Mouse (Mus musculus): ENCODE data around the gene Dhx58.

The Dhx58 gene

DNA sequence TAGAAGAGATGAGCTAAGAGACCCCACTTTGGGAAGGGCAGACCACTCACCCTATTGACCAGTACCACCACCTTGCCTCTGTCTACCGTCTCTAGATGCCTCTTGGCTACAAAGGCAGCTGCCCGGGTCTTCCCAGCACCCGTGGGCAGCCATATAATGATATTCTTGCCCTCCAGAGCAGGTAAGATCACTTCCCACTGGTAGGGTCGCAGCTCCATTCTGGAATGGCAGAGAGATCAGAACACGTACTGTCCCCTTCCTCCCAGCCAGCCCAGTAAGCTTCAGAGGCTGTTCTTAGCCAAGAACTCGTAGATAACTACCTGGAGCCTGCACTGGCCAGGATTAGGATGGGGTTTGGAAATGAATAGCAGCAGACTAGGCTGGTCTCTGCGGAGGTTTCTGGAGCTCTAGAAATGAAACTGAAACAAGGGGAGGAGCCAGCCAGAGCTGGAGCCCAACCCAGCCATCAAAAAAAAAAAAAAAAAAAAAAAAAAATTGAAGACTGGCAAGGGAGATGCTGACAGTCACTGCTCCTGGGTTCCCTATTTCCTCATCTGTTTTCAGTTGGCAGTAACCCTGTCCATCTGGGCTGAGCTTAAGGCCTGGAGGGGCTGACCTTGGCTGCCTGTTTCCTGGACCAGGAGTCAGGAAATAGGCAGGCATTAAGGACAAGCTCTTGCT, at the start of gene Dhx58:
Gene Dhx58, minus strand, starts transcription at position 421 of the 681 bp plus-strand sequence.
- H3K27me3 ChIP-seq (ENCODE audit: control insufficient read depth, insufficient read depth, low read length, poor library complexity, severe bottlenecking), result no peaks in the 10 kb centered on the region
- DNase-seq (ENCODE audit: low read depth, low spot score), result peak; percentile 65
- H3K36me3 ChIP-seq (ENCODE audit: control insufficient read depth, insufficient read depth, low read length, poor library complexity, severe bottlenecking), result no peaks in the 10 kb centered on the region; the same call in 1 of the 2 replicates

DNA sequence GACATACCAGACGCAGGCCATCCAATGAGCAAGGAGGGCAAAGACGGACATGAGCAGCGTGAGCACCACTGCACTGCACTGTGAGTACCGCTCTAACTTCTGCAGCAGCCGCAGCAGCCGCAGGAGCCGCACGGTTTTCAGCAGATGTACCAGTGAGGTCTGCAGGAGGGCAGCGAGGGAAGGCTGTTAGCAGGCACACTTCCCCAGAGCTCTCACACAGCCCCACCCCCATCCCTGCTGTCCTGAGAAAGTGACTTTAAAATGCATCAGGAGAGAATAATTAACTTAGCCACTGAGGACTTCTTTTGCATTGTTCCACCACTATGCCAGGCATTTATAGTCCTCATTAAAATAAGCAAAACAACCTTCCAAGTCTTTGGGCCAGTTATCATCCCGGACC, 48.2 kb upstream of the Dhx58 start:
- Histone ChIP-seq H3K36me3 (ENCODE audit: control insufficient read depth, insufficient read depth, low read length, poor library complexity, severe bottlenecking) (no peaks in the 10 kb centered on the region), H3K27me3 (ENCODE audit: control insufficient read depth, insufficient read depth, low read length, poor library complexity, severe bottlenecking) (no peaks in the 10 kb centered on the region)
- DNase-seq (ENCODE audit: low read depth, low spot score), result no peak

DNA sequence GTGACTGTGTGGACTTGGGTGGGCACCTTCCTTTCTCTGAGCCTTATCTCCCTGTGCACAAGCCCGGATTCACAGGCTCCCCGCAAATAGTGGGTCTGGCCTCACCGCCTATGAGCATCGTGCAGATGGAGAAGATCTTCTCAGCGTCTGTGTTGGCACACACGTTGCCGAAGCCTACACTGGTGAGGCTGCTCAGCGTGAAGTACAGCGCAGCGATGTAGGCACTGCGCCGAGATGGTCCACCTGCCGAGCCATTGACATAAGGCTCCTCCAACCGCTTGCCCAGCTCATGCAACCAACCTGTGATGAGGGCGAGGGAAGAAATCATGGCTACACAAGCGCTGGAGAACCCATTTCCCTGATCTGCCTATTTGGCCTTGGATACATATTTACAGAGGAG, 46.1 kb upstream of the Dhx58 start:
- Histone ChIP-seq H3K36me3 (ENCODE audit: control insufficient read depth, insufficient read depth, low read length, poor library complexity, severe bottlenecking) (no peaks in the 10 kb centered on the region; the same call in 1 of the 2 replicates), H3K27me3 (ENCODE audit: control insufficient read depth, insufficient read depth, low read length, poor library complexity, severe bottlenecking) (no peaks in the 10 kb centered on the region)
- DNase-seq (ENCODE audit: low read depth, low spot score), result no peak

DNA sequence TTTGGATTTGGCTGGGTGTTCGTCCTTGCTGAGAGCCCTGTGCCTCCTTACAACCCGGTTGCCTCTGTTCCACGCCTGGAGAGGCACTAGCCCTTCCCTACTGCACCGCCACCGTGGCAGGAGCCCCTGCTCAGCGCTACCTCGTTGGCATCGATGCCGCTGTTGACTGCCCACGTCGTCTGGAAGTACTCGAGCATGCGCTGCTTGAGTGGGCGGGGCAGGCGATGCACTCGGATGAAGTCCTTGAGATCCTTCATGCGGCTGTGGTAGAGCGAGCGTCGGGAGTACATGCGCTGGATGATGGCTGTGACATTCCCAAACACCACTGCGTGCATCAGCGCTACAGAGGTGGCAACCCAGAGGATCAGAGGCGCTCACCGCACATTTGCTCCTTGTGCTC, 45.4 kb upstream of the Dhx58 start:
- Histone ChIP-seq H3K36me3 (ENCODE audit: control insufficient read depth, insufficient read depth, low read length, poor library complexity, severe bottlenecking) (no peaks in the 10 kb centered on the region; the same call in 1 of the 2 replicates), H3K27me3 (ENCODE audit: control insufficient read depth, insufficient read depth, low read length, poor library complexity, severe bottlenecking) (no peaks in the 10 kb centered on the region)
- DNase-seq (ENCODE audit: low read depth, low spot score), result no peak

DNA sequence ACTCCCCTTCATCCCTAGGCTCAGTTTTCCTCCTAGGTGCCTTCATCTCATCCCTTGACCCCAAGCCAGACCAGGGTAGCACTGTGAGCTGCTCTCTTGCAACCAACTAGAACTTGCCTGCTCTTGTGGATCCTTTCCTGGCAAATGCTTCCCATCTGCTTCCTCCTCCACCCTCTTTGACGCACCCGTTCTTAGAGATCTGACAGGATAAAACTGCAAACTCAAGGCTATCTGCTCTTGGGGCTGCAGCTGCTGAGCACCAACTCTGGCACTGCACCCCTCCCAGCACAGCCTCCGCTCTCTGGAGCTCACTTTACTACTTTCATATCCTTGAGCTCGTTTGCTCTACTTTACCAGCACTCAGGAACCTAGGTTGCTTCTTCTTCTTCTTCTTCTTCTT, 44.5 kb upstream of the Dhx58 start:
- Histone ChIP-seq H3K27me3 (ENCODE audit: control insufficient read depth, insufficient read depth, low read length, poor library complexity, severe bottlenecking) (no peaks in the 10 kb centered on the region), H3K36me3 (ENCODE audit: control insufficient read depth, insufficient read depth, low read length, poor library complexity, severe bottlenecking) (no peaks in the 10 kb centered on the region; the same call in 1 of the 2 replicates)
- no peak for DNase-seq (ENCODE audit: low read depth, low spot score)

DNA sequence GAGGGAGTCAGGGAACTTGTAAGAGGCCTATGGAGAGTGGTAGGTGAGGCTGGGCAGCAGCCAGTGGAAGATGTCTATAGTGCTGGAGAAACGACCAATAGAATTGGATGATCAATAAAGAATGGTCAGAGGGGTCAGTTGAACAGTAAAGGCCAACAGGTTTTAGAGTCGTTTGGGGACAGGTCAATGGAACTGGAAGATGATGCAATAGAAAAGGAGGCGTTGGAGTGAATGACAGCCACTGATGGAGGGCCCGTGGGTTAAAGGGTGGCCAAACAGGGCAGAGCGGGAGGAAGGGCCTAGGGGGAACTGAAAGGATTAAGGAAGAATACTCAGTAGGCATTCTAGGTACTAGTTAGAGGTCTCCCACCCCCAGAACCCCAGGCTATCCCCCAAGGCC, 43.0 kb upstream of the Dhx58 start:
- no peak for DNase-seq (ENCODE audit: low read depth, low spot score)
- Histone ChIP-seq H3K36me3 (ENCODE audit: control insufficient read depth, insufficient read depth, low read length, poor library complexity, severe bottlenecking) (no peaks in the 10 kb centered on the region; the same call in 1 of the 2 replicates), H3K27me3 (ENCODE audit: control insufficient read depth, insufficient read depth, low read length, poor library complexity, severe bottlenecking) (no peaks in the 10 kb centered on the region)

DNA sequence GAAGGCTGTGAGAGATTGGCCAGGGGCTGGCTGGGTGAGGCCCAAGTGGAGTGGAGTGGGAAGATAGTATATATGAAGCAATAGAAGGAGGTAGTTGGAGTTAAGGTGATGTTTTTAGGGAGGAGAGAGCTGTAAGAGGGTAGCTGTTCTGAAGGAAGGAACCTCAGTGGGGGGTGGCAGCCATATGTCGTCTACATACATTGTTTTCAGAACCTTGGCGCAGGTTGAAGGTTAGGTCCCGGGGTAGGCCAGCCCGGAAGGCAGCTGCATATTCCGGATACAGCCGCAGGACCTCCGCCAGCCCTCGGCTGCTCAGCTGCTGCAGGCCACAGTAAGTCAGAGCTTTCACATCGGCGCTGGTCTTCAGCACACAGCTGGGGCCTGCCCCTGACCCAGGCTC, 42.5 kb upstream of the Dhx58 start:
- no peaks in the 10 kb centered on the region for H3K27me3 ChIP-seq (ENCODE audit: control insufficient read depth, insufficient read depth, low read length, poor library complexity, severe bottlenecking)
- no peak for DNase-seq (ENCODE audit: low read depth, low spot score)

DNA sequence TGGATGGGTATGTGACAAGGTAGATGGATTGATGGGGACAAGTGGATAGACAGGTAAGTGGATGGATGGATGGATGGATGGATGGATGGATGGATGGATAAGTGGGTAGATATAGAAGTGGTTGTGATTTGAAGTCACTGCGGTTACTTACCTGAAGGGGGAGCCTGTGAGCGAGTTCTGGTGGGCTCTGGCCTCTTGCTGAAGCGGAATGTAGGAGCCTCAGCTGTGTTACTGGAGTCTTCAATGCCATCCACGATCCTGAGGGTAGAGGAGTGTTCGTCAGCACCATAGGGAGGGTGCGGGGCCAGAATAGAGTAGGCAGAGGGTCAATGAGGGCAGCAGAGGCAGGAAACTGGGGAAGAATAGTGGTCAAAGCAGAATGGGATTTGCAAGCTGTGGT, 41.0 kb upstream of the Dhx58 start:
- peak; percentile 83 for DNase-seq (ENCODE audit: low read depth, low spot score)
- H3K27me3 ChIP-seq (ENCODE audit: control insufficient read depth, insufficient read depth, low read length, poor library complexity, severe bottlenecking), result no peaks in the 10 kb centered on the region
- no peaks in the 10 kb centered on the region; the same call in 1 of the 2 replicates for H3K36me3 ChIP-seq (ENCODE audit: control insufficient read depth, insufficient read depth, low read length, poor library complexity, severe bottlenecking)

More for the DNA sequence above, 42.5 kb upstream of the Dhx58 start:
- no peaks in the 10 kb centered on the region; the same call in 1 of the 2 replicates for H3K36me3 ChIP-seq (ENCODE audit: control insufficient read depth, insufficient read depth, low read length, poor library complexity, severe bottlenecking)

DNA sequence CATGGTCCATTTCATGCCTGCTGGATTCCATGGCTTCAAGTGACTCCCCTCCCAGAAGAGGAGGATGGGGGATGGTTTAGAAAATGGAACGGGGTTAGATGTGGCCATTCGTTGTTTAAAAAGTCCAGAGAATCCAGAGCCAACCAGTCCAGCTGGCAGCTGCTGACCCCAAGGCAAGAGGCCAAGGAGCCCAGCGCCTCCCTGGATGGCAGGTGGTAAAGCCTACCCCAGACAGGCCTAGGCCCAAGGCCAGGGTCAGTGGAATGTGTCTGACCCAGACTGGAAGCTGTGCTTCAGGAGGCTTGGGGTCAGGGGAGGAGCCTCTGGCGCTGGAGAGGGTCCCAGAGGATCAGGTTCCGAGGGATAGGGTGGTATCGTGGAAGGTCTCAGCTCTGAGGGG, 37.3 kb upstream of the Dhx58 start:
- DNase-seq (ENCODE audit: low read depth, low spot score), result no peak
- Histone ChIP-seq H3K27me3 (ENCODE audit: control insufficient read depth, insufficient read depth, low read length, poor library complexity, severe bottlenecking) (no peaks in the 10 kb centered on the region), H3K36me3 (ENCODE audit: control insufficient read depth, insufficient read depth, low read length, poor library complexity, severe bottlenecking) (no peaks in the 10 kb centered on the region)

DNA sequence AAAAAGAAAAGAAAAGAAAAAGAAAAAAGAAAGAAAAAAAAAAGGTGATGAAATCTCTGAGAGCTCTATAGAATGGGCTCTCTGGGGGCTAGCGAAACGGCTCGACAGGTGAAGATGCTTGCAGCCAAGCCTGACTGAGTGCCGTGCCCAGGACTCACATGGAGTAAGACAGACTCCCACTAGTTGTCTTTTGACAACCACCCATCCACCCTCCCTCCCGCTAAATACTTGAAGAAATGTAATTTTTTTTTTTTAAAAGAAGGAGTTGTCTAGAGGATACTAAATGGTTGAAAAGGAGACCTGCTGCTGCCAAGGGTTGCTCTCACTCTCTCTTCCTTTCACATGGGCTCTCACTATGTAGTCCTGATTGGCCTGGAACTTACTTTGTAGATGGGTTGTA, 34.7 kb upstream of the Dhx58 start:
- no peak for DNase-seq (ENCODE audit: low read depth, low spot score)
- H3K36me3 ChIP-seq (ENCODE audit: control insufficient read depth, insufficient read depth, low read length, poor library complexity, severe bottlenecking), result no peaks in the 10 kb centered on the region
- no peaks in the 10 kb centered on the region for H3K27me3 ChIP-seq (ENCODE audit: control insufficient read depth, insufficient read depth, low read length, poor library complexity, severe bottlenecking)

DNA sequence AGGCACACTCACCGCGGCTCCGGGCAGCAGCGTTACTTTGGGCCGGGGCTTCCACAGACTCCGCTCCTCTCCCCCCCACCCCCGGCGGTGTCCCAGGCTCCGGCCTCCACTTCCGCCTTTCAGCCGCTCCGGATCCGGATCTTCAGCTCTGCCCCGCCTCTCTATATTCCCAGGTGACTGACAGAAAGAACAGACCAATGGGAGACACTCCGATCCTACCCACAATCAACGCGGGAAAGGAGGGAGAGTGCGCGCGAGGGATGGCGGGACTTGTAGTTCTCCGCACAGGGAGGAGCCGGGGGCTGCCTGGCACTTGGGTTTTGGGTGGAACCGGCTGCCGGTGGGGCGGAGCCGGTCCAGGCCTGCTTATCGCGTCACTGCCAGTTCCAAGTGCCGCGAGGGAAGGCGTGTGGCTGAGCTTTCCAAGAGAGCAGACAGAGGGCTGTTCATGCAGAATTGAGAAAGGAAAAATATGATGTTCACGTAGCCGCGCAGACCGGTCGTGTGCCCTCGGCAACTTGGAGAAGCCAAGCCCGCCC, 34.1 kb upstream of the Dhx58 start, which contains the start of gene Rab5c:
Gene Rab5c, minus strand, starts transcription at position 150 of the 539 bp plus-strand sequence.
- Histone ChIP-seq H3K36me3 (ENCODE audit: control insufficient read depth, insufficient read depth, low read length, poor library complexity, severe bottlenecking) (no peaks in the 10 kb centered on the region), H3K27me3 (ENCODE audit: control insufficient read depth, insufficient read depth, low read length, poor library complexity, severe bottlenecking) (no peaks in the 10 kb centered on the region)
- DNase-seq (ENCODE audit: low read depth, low spot score), result peak; percentile 98

DNA sequence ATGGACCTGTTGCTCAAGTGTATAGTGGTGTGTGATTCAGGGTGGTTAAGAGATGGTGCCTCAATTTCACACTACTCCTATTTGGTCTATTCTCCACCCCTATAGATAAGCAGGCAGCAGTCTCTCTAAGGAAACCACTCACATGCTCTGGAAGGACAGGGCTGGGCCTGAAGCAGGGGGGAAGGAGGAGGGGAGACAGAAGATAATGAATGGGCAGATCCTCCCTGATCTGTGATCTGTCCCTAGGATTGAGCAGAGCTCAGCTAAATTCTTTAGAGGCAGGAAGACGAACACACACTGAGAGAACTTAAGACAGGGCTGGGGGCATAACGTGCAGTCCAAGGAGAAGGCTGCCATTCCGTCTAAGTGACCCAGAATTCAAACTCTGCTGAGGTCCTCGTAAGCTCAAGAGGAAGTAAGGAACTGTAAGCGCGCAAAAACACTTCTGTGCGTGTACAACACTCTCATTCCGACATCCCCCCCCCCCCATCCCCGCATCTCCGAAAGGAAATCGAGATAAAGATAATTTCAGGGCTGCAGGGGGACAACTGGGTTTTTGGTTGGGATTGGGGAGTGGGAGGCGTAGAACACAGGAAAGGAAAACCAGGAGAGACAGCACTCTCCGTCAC, 33.1 kb upstream of the Dhx58 start:
- DNase-seq (ENCODE audit: low read depth, low spot score), result peak; percentile 33
- Histone ChIP-seq H3K27me3 (ENCODE audit: control insufficient read depth, insufficient read depth, low read length, poor library complexity, severe bottlenecking) (no peaks in the 10 kb centered on the region), H3K36me3 (ENCODE audit: control insufficient read depth, insufficient read depth, low read length, poor library complexity, severe bottlenecking) (no peaks in the 10 kb centered on the region)

DNA sequence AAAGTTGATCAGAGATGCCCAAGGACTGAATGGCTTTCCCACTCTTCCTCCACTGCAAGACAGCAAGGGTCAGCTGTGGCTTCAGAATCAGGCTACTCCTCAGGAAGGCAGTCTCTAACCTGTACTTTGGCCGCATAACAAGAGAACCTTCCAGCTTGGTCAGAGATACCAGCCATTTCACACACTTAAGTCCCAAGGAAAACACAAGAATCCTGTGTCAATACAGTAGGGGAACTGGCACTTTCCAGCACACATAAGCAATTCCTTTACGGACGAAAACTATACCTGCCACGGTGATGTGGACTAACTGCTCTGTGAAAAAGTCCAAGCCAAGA, 32.6 kb upstream of the Dhx58 start:
- DNase-seq (ENCODE audit: low read depth, low spot score), result no peak
- no peaks in the 10 kb centered on the region for H3K27me3 ChIP-seq (ENCODE audit: control insufficient read depth, insufficient read depth, low read length, poor library complexity, severe bottlenecking)
- H3K36me3 ChIP-seq (ENCODE audit: control insufficient read depth, insufficient read depth, low read length, poor library complexity, severe bottlenecking), result no peaks in the 10 kb centered on the region

DNA sequence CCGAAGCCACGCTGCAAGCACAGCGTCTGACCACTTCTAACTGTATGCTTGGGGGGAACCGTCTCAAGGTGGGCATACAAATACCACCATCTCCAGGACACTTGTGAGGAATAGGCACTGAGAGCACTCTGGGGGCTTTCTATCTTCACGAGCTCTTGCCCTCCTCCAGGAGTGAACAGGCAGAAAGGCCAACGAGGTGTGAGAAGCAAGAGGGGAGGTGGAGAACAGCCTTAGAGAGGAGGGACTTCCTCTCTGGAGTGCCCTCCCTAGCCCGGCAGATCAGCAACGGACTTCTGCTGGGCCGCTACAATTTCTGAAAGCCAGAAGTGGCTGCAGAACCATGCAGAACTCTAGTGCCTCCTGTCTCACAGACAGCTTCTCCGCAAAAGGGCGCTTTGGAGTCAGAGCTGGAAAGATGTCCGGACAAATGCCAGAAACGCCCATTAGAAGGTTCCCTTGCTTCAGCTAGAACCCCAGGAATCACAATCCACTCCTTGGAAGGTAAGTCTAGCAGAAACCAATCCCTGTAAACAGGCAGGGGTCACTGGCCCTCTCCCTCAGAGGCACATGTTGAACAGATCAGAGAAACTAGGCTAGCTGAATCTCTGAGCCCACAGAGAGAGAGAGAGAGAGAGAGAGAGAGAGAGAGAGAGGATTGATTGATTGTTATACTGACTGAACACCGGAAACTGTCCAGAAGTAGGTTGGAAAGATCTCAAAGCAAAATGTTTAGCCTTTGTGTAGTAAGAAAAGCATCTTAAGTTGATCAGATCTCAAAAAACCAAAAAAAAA, 32.1 kb upstream of the Dhx58 start:
- Histone ChIP-seq H3K27me3 (ENCODE audit: control insufficient read depth, insufficient read depth, low read length, poor library complexity, severe bottlenecking) (no peaks in the 10 kb centered on the region), H3K36me3 (ENCODE audit: control insufficient read depth, insufficient read depth, low read length, poor library complexity, severe bottlenecking) (no peaks in the 10 kb centered on the region)
- DNase-seq (ENCODE audit: low read depth, low spot score), result peak; percentile 36
